Mouse (Mus musculus) neural tube, embryonic 14.5 days (tissue): ENCODE measurements around the gene Abr. TPM values are rescaled to one million over a fixed set of nuclear protein-coding genes. Genes with fewer than 3 reads are reported as not detected.
A peak's percentile ranks its signal among the peaks of the same experiment; 100 is the strongest.

Experiments
- ATAC-seq: fragments of 200-750 bp; cut with Nextera tagmentation; 2 replicates; pipeline ENCODE4 v1.8.0; 2017; ENCODE audit warnings: low read depth, mild to moderate bottlenecking, moderate TSS enrichment, moderate library complexity
- H3K27ac ChIP-seq: fragments of 300-500 bp; sonication (generic); 2 replicates; pipeline ENCODE4 v1.5.1; 2014; ENCODE audit warnings: low read depth, mild to moderate bottlenecking, control low read depth, low read length, moderate library complexity, mixed read lengths
- H3K27me3 ChIP-seq: fragments of 300-500 bp; sonication (generic); 2 replicates; pipeline ENCODE4 v1.6.1; 2014; ENCODE audit warnings: low read length; ENCODE audit not compliant: control insufficient read depth, insufficient read depth
- H3K36me3 ChIP-seq: fragments of 300-500 bp; sonication (generic); 2 replicates; pipeline ENCODE4 v1.6.1; 2014; ENCODE audit warnings: low read length, mixed read lengths; ENCODE audit not compliant: control insufficient read depth, insufficient read depth
- H3K4me1 ChIP-seq: fragments of 300-500 bp; sonication (generic); 2 replicates; pipeline ENCODE4 v1.6.1; 2014; ENCODE audit warnings: low read length; ENCODE audit not compliant: control insufficient read depth, insufficient read depth
- H3K4me2 ChIP-seq: fragments of 300-500 bp; sonication (generic); 2 replicates; pipeline ENCODE4 v1.6.1; 2014; ENCODE audit warnings: mild to moderate bottlenecking, low read depth, low read length, control low read depth
- H3K4me3 ChIP-seq: fragments of 300-500 bp; sonication (generic); 2 replicates; pipeline ENCODE4 v1.5.1; 2014; ENCODE audit warnings: low read depth, low read length, control low read depth, mixed read lengths
- H3K9ac ChIP-seq: fragments of 300-500 bp; sonication (generic); replicated peaks from 2 replicates; pipeline ENCODE4 v1.6.1; 2014; ENCODE audit warnings: low read depth, mild to moderate bottlenecking, control low read depth, low read length, mixed read lengths
- H3K9me3 ChIP-seq: fragments of 300-500 bp; sonication (generic); 2 replicates; pipeline ENCODE4 v1.6.1; 2016; ENCODE audit warnings: low read length; ENCODE audit not compliant: control insufficient read depth
- WGBS: fragments of 180-500 bp; shearing (Covaris S2); extraction: QIAGEN DNeasy Blood & Tissue Kit; methylation state at CpG from one replicate; pipeline ENCODE4 v1.1.7; 2014; 5-methylcytosine and 5-hydroxymethylcytosine counted together
- polyA plus RNA-seq: library from polyadenylated mRNA; unstranded; fragments of >200 nt; fragmentation: Nextera tagmentation; extraction: Ambion mirVana; gene quantifications from 2 replicates; pipeline ENCODE4 v1.2.1, GENCODE M21; 2014

Abr gene
- polyA plus RNA-seq, 1 experiment from 2014 or later = 99.2 TPM

- H3K4me1 ChIP-seq = no peaks in the 10 kb centered on the region
- ATAC-seq = no peak
- no peak overlapping the region for H3K4me3 ChIP-seq
- no peak overlapping the region for H3K4me2 ChIP-seq
- H3K36me3 ChIP-seq = no peaks in the 10 kb centered on the region
- H3K27ac ChIP-seq = no peak overlapping the region
- no peaks in the 10 kb centered on the region for H3K9me3 ChIP-seq
- H3K9ac ChIP-seq = no peak overlapping the region
- 21% methylated on average over 2 of the region's 2 CpGs for WGBS
- H3K27me3 ChIP-seq = no peaks in the 10 kb centered on the region
Observed at GRCm38 (mm10) chr11:76630023-76630422, 7.9 kb upstream of the Abr start.

- no peaks in the 10 kb centered on the region for H3K27me3 ChIP-seq
- ATAC-seq = no peak
- H3K9me3 ChIP-seq = no peaks in the 10 kb centered on the region
- no peaks in the 10 kb centered on the region for H3K4me1 ChIP-seq
- H3K27ac ChIP-seq = no peak overlapping the region
- no peak overlapping the region for H3K4me2 ChIP-seq
- H3K9ac ChIP-seq = no peak overlapping the region
- WGBS = 85% methylated on average over 5 of the region's 5 CpGs
- no peaks in the 10 kb centered on the region for H3K36me3 ChIP-seq
- H3K4me3 ChIP-seq = no peak overlapping the region
Observed at GRCm38 (mm10) chr11:76628613-76629012, 6.5 kb upstream of the Abr start.

GRCm38 (mm10) chr11:76624881-76625280 lies 2.8 kb upstream of the Abr start:
- no peak for ATAC-seq
- 83% methylated on average over 3 of the region's 3 CpGs for WGBS
- Histone ChIP-seq H3K9me3 (no peaks in the 10 kb centered on the region), H3K4me1 (peaks cover 9% of the 10 kb centered on the region), H3K27me3 (no peaks in the 10 kb centered on the region; the same call in none of the 2 replicates), H3K9ac (no peak overlapping the region), H3K36me3 (no peaks in the 10 kb centered on the region), H3K27ac (no peak overlapping the region), H3K4me2 (no peak overlapping the region), H3K4me3 (no peak overlapping the region)

- Histone ChIP-seq H3K27me3 (no peaks in the 10 kb centered on the region; the same call in none of the 2 replicates), H3K9me3 (no peaks in the 10 kb centered on the region), H3K36me3 (no peaks in the 10 kb centered on the region), H3K4me1 (peaks cover 9% of the 10 kb centered on the region), H3K4me3 (peak overlapping the region; percentile 53), H3K9ac (no peak overlapping the region), H3K4me2 (peak overlapping the region; percentile 100), H3K27ac (no peak overlapping the region)
- WGBS = 52% methylated on average over 10 of the region's 10 CpGs
- no peak for ATAC-seq
Observed at GRCm38 (mm10) chr11:76624071-76624470, 2.0 kb upstream of the Abr start.

GRCm38 (mm10) chr11:76623206-76623961 lies 1.3 kb upstream of the Abr start:
- H3K27ac ChIP-seq = no peak overlapping the region
- ATAC-seq = peak; percentile 86

GRCm38 (mm10) chr11:76622566-76623205 lies 572 bp upstream of the Abr start:
- Histone ChIP-seq H3K9ac (peak overlapping the region; percentile 56), H3K27me3 (no peaks in the 10 kb centered on the region; the same call in none of the 2 replicates), H3K36me3 (no peaks in the 10 kb centered on the region), H3K4me1 (peaks cover 9% of the 10 kb centered on the region), H3K4me3 (peak overlapping the region; percentile 53), H3K9me3 (no peaks in the 10 kb centered on the region), H3K4me2 (peak overlapping the region; percentile 100), H3K27ac (no peak overlapping the region)
- under 1% methylated on average over 63 of the region's 66 CpGs for WGBS
- peak; percentile 10; the same call in 1 of the 2 replicates for ATAC-seq

More at GRCm38 (mm10) chr11:76623206-76623961, 1.3 kb upstream of the Abr start:
- no peaks in the 10 kb centered on the region for H3K9me3 ChIP-seq
- no peaks in the 10 kb centered on the region for H3K36me3 ChIP-seq
- H3K4me2 ChIP-seq = peak overlapping the region; percentile 100
- peak overlapping the region; percentile 56 for H3K9ac ChIP-seq
- WGBS = under 1% methylated on average over 57 of the region's 72 CpGs
- peaks cover 9% of the 10 kb centered on the region for H3K4me1 ChIP-seq
- H3K4me3 ChIP-seq = peak overlapping the region; percentile 53
- H3K27me3 ChIP-seq = no peaks in the 10 kb centered on the region; the same call in none of the 2 replicates

GRCm38 (mm10) chr11:76618134-76618533 lies 4.0 kb downstream of the Abr start:
- ATAC-seq = no peak
- H3K36me3 ChIP-seq = no peaks in the 10 kb centered on the region
- H3K27me3 ChIP-seq = no peaks in the 10 kb centered on the region; the same call in none of the 2 replicates
- WGBS = 88% methylated on average over 6 of the region's 6 CpGs
- no peak overlapping the region for H3K4me2 ChIP-seq
- no peaks in the 10 kb centered on the region for H3K9me3 ChIP-seq
- no peak overlapping the region for H3K9ac ChIP-seq
- H3K4me3 ChIP-seq = no peak overlapping the region
- peaks cover 14% of the 10 kb centered on the region for H3K4me1 ChIP-seq
- no peak overlapping the region for H3K27ac ChIP-seq

GRCm38 (mm10) chr11:76614246-76614645 lies 7.9 kb downstream of the Abr start:
- Histone ChIP-seq H3K9ac (no peak overlapping the region), H3K9me3 (no peaks in the 10 kb centered on the region), H3K4me2 (no peak overlapping the region), H3K27me3 (no peaks in the 10 kb centered on the region), H3K4me3 (no peak overlapping the region), H3K27ac (no peak overlapping the region), H3K4me1 (peaks cover 8% of the 10 kb centered on the region; the same call in 1 of the 2 replicates), H3K36me3 (no peaks in the 10 kb centered on the region)
- 40% methylated on average over 2 of the region's 2 CpGs for WGBS
- no peak for ATAC-seq

- Histone ChIP-seq H3K27ac (peak overlapping the region; percentile 72), H3K36me3 (no peaks in the 10 kb centered on the region), H3K9me3 (no peaks in the 10 kb centered on the region), H3K27me3 (no peaks in the 10 kb centered on the region), H3K4me1 (peaks cover 8% of the 10 kb centered on the region; the same call in 1 of the 2 replicates), H3K4me3 (peak overlapping the region; percentile 37), H3K4me2 (peak overlapping the region; percentile 63), H3K9ac (peak overlapping the region; percentile 48)
- WGBS = under 1% methylated on average over 19 of the region's 19 CpGs
- ATAC-seq = peak; percentile 51
Observed at GRCm38 (mm10) chr11:76612638-76613104, 9.4 kb downstream of the Abr start.
